Mouse (Mus musculus) ES-E14 (cell line): Measurements from ENCODE around the gene Fat4. TPM values are rescaled to one million over a fixed set of nuclear protein-coding genes. Genes with fewer than 3 reads are reported as not detected.
A peak's percentile ranks its signal among the peaks of the same experiment; 100 is the strongest.

Source experiments
- DNase-seq: peaks from one replicate; pipeline ENCODE4 v3.0.0-alpha.2; 2013; ENCODE audit warnings: low read depth, low spot score
- H3K27ac ChIP-seq: 2 replicates; pipeline ENCODE4 v1.5.1; 2012; ENCODE audit warnings: low read depth, mild to moderate bottlenecking, low read length, moderate library complexity, mixed read lengths; ENCODE audit not compliant: poor library complexity, insufficient read depth, severe bottlenecking
- H3K36me3 ChIP-seq: 2 replicates; pipeline ENCODE4 v1.6.1; 2012; ENCODE audit warnings: mild to moderate bottlenecking, low read length, moderate library complexity, mixed read lengths; ENCODE audit not compliant: control insufficient read depth, poor library complexity, insufficient read depth, severe bottlenecking
- H3K4me1 ChIP-seq, 2 experiments: fragments of 150-350 bp in 1 of 2; sonication (generic) in 1 of 2; 2 replicates each; pipeline ENCODE4 v1.6.1; 2012; ENCODE audit warnings: low read length in 2 of 2, mild to moderate bottlenecking in 1 of 2, mixed read lengths in 1 of 2; ENCODE audit not compliant: control insufficient read depth in 2 of 2, insufficient read depth in 2 of 2, poor library complexity in 1 of 2
- H3K4me3 ChIP-seq, 2 experiments: fragments of 150-350 bp in 1 of 2; sonication (generic) in 1 of 2; 2 replicates each; pipeline ENCODE4 v1.5.1; 2012; ENCODE audit warnings: low read length in 2 of 2, low read depth in 1 of 2, mild to moderate bottlenecking in 1 of 2, mixed read lengths in 1 of 2; ENCODE audit not compliant: insufficient read depth in 1 of 2, poor library complexity in 1 of 2, severe bottlenecking in 1 of 2
- H3K9ac ChIP-seq: 2 replicates; pipeline ENCODE4 v1.6.1; 2012; ENCODE audit warnings: low read depth, mild to moderate bottlenecking, low read length, mixed read lengths; ENCODE audit not compliant: poor library complexity, insufficient read depth, severe bottlenecking
- H3K9me3 ChIP-seq: fragments of 150-350 bp; sonication (generic); 2 replicates; pipeline ENCODE4 v1.6.1; 2012; ENCODE audit warnings: low read depth, mild to moderate bottlenecking, low read length; ENCODE audit not compliant: control insufficient read depth, insufficient read depth
- CHD2 ChIP-seq: IDR thresholded peaks from 2 replicates; pipeline ENCODE4 v1.6.1; 2014; ENCODE audit warnings: mild to moderate bottlenecking, low read depth, low read length, inconsistent platforms
- HCFC1 ChIP-seq: IDR thresholded peaks from 2 replicates; pipeline ENCODE4 v1.6.1; 2012; ENCODE audit warnings: low read length, inconsistent platforms, borderline replicate concordance; ENCODE audit not compliant: insufficient read depth
- MAFK ChIP-seq: IDR thresholded peaks from 2 replicates; pipeline ENCODE4 v1.6.1; 2014; ENCODE audit warnings: mild to moderate bottlenecking, low read depth, low read length, inconsistent platforms; ENCODE audit not compliant: insufficient read depth
- ZC3H11A ChIP-seq: IDR thresholded peaks from 2 replicates; pipeline ENCODE4 v1.6.1; 2012; ENCODE audit warnings: low read depth, mild to moderate bottlenecking, inconsistent platforms, low read length, borderline replicate concordance
- ZNF384 ChIP-seq: IDR thresholded peaks from 2 replicates; pipeline ENCODE4 v1.6.1; 2012; ENCODE audit warnings: low read depth, low read length, inconsistent platforms
- in situ Hi-C, 2 experiments: fragments of 600-800 bp; cut with MboI; formaldehyde crosslinking; loops; one replicate each; pipeline ENCODE4 v1.15.1; 2025; ENCODE audit warnings: low sequenced_read_pairs in 2 of 2, inconsistent platforms in 1 of 2; ENCODE audit not compliant: unreplicated experiment in 2 of 2
- total RNA-seq: library from RNA; depleted of rRNA; stranded (reverse); fragments of 300-350 nt; gene quantifications from 2 replicates; pipeline ENCODE4 v1.2.3, GENCODE M21; 2012

Fat4 gene
- total RNA-seq, 1 experiment: 0.94 TPM

DNA sequence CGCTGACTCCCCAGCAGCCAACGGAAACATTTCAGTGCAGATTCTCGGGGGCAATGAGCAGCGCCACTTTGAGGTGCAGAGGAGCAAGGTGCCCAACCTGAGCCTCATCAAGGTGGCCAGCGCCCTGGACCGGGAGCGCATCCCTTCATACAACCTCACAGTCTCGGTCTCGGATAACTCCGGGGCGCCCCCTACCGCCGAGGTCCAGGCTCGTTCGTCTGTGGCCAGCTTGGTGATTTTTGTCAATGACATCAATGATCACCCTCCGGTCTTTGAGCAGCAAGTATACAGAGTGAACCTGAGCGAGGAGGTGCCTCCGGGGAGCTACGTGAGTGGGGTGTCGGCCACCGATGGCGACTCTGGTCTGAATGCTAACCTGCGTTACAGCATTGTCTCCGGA lies 1.4 kb downstream of the Fat4 start:
- Histone ChIP-seq H3K27ac (no peak overlapping the region), H3K36me3 (no peaks in the 10 kb centered on the region), H3K4me3 (peak overlapping the region; percentile 30 to 55; a peak in 3 of 4 replicates), H3K9me3 (no peaks in the 10 kb centered on the region), H3K4me1 (peaks cover 0 to 4% of the 10 kb centered on the region in 2 experiments; a peak in 1 of 4 replicates), H3K9ac (no peak overlapping the region)
- in situ Hi-C loops: loop anchor here (10.0 to 25.0 kb wide), 4 partner anchors 817 to 1499 kb away; no protein-coding TSS in a partner anchor
- TF ChIP-seq HCFC1 (no peak), ZNF384 (no peak), MAFK (no peak), ZC3H11A (no peak), CHD2 (no peak)
- DNase-seq: no peak

DNA sequence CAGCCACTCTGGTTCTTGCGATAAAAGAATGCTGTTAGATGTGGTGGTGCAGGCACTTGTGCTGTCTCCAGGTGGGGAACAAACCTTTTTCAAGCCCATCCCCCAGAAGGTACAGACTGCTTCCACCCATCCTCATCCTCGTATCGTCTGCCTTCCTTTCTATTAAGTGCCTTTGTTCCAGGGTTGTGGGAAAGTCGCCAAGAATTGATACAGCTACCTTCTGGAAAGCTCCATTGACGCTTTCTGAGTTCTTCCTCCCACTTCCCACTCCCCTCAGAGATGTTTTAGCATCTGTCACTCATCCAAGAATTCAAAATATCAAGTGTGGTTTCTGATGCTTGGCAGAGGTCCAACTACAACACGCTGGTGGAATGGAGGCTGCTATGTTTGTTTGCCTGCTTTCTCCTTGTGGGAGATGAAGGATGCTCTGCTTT lies 6.1 kb downstream of the Fat4 start:
- no peaks in the 10 kb centered on the region for H3K4me1 ChIP-seq
- H3K27ac ChIP-seq: no peak overlapping the region
- in situ Hi-C loops: loop anchor here (25.0 kb wide), 3 partner anchors 819 to 1494 kb away; no protein-coding TSS in a partner anchor
- no peaks in the 10 kb centered on the region for H3K9me3 ChIP-seq
- no peak for TF ChIP-seq MAFK
- no peak for DNase-seq
- no peaks in the 10 kb centered on the region for H3K36me3 ChIP-seq
- no peak overlapping the region for H3K4me3 ChIP-seq
- no peak overlapping the region for H3K9ac ChIP-seq

DNA sequence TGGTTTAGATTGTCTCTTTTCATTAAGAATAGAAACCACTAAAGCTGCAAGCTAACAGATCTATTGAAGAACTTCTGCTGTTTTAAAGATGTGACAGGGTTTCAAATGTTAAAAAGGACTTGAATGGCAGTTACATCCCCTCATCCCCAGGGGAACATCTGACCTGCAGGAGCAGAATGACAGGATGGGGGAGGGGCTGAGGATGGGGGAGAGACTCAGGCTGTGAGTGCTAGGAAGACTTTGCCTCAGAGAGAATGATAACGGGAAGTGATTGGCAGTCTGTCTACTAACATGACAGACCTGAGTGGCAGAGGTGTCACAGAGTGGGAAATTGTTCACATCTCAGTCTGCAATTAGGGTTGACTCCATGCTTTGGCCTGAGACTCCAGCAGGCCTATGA lies 14.1 kb downstream of the Fat4 start:
- no peak overlapping the region for H3K4me3 ChIP-seq
- H3K4me1 ChIP-seq: peaks cover 0 to 2% of the 10 kb centered on the region in 2 experiments; a peak in 1 of 4 replicates
- no peaks in the 10 kb centered on the region for H3K36me3 ChIP-seq
- in situ Hi-C loops: no loop called here
- DNase-seq: no peak
- no peak overlapping the region for H3K9ac ChIP-seq
- H3K27ac ChIP-seq: no peak overlapping the region
- TF ChIP-seq HCFC1: no peak
- no peak for TF ChIP-seq ZC3H11A
- no peak for TF ChIP-seq ZNF384
- no peak for TF ChIP-seq MAFK
- no peaks in the 10 kb centered on the region for H3K9me3 ChIP-seq

DNA sequence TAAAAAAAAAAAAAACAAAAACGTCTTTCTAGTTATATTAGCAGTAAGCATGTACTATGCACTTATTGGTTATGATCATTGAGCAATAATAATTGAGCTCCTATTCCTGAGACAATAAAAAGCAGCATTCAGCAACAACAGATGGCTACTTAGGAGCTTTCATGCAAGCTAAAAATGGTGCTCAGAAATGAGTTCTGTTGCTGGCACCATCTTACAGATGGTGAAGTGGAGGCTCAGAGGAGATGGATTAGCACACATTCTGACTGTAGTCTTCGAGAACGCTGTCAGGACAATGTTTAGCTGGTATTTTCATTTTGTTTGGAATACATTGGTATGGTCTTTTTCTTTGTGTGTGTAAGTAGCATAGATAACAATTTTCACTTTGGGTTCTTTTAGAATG lies 20.1 kb downstream of the Fat4 start:
- no peak overlapping the region for H3K4me3 ChIP-seq
- no peak overlapping the region for H3K9ac ChIP-seq
- no peak overlapping the region for H3K27ac ChIP-seq
- DNase-seq: no peak
- H3K36me3 ChIP-seq: no peaks in the 10 kb centered on the region
- H3K9me3 ChIP-seq: no peaks in the 10 kb centered on the region
- no peaks in the 10 kb centered on the region for H3K4me1 ChIP-seq
- in situ Hi-C loops: no loop called here
- no peak for TF ChIP-seq HCFC1

DNA sequence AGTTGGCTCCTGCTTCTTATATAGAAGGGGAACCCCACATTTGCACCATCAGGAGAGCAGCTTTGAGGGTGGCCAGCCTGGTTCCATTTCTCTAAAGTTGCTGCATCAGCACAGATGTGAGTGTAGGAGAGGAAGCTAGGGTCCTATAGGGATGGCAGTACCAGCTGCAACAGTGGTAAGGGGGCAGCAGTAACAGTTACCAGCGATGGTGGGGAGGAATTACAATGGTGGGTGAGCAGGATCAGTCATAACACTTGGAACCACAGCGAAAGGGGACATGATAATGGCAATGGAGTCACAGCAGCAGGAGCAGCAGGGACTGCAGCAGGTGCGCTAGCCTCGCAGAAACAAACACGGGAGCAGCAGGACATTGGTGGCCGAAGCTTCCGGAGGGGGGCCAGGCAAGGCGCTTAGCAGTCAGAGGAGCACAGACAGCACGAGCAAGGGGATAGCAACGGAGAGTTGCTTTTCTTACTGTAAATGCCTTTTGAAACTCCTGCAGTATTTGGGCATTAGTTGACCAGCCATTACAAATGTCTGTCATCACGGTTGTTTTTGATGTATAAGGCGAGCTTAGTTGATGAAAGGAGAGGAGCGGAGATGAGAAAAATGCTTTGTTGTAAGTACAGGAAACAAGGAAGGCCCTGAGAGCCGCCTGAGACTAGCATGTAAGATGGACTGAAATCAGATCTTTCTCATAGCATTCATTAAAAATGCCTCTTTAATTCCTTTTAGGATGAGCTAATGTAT lies 21.1 kb downstream of the Fat4 start:
- H3K36me3 ChIP-seq: no peaks in the 10 kb centered on the region
- H3K9ac ChIP-seq: no peak overlapping the region
- no peak overlapping the region for H3K27ac ChIP-seq
- no peaks in the 10 kb centered on the region for H3K9me3 ChIP-seq
- in situ Hi-C loops: no loop called here
- no peak overlapping the region for H3K4me3 ChIP-seq
- no peaks in the 10 kb centered on the region for H3K4me1 ChIP-seq
- no peak for DNase-seq
- TF ChIP-seq ZNF384: no peak
